Mouse (Mus musculus): ENCODE results near the gene Taf1d.
"Not testable (repeated sequence)": the region's sequence is repeated elsewhere in the genome, so short reads cannot be mapped to it uniquely, and the experiment has no call there.

The Taf1d gene

DNA sequence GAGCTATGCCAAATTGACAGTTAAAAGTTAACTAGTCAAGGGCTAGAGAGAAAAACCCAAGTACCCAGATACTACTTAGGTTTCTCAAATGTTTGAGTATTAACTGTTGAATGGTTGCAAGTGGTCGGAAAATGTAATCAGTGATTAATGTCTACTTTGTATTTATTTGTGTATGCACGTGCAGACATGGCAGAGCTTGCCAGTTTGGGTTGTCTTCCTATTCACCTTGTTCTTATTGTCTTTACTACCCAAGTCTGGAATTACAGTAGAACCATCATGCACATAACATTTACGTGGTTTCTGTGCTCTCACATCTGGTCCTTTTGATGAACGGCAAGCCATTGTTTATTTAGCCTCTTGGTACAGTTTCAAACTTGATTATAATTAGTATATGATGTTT is 3.4 kb downstream of the Taf1d start:
- no peak for DNase-seq

- DNase-seq, result no peak
Observed at GRCm38 (mm10) chr9:15310179-15310578, 4.2 kb downstream of the Taf1d start.

DNA sequence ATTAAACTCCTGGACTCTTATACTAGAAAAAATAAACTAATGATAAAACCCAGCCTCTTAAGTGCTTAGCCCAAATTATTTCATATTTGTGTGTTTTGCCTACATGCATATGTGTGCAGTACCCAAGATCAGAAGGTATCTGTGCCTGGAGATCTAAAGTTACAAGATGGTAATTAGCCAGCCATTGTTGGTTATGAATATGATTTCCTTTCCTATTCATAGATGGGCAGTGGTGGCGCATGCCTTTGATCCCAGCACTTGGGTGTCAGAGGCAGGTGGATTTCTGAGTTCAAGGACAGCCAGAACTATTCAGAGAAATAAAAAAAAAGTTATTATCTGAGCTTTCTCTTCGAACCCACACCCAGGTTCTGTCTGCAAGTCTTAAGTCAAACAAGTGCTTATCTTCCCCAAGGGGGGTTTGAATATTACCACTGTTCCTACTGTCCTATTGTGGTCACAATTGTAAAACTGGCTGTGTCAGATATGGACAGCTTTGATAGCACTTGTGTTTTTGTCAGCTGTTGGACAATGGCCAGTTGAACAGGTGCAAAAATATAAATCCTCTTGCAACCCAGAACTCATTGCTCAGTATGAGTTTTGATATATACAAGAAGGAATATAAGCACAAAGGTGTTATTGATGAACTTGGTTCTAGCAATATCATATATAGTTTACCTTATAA is 6.2 kb downstream of the Taf1d start:
- peak in 1 of 2 experiments; percentile 8 for DNase-seq

DNA sequence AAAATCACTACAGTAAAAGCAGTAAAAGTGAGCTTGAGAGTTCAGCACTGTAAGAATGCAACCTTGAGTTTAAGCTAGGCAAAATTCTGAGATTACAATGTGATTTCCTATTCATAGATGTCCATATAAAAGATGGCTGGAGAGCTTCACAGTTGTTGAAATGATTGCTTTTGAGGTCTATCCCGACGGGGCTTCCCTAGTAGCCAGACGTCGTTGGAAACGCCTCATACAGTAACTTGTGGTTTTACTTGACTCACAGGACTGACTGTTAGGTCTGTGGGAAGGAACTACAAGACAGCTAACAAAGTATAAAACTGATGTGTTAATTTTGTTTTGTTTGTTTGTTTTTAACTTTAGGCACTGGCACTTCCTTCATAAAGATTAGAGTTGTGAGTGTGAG is 7.6 kb downstream of the Taf1d start:
- DNase-seq, result no peak

GRCm38 (mm10) chr9:15314619-15315018 is 8.6 kb downstream of the Taf1d start:
- no peak for DNase-seq

DNA sequence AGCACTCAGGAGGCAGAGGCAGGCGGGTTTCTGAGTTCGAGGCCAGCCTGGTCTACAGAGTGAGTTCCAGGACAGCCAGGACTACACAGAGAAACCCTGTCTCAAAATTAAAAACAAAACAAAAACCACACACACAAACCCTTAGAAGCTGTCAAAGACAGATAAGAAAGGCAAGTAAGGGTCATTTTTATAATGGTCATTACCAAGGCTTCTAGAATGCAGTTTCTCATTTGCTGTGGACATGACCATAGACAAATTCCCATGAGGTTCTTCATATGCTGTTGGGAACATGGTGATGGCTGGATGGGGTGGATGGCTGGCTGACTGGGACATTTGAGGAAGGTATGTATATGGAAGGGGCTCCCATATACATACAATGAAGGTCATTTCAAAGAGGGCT is 10.3 kb downstream of the Taf1d start:
- DNase-seq, result not testable (repeated sequence)

DNA sequence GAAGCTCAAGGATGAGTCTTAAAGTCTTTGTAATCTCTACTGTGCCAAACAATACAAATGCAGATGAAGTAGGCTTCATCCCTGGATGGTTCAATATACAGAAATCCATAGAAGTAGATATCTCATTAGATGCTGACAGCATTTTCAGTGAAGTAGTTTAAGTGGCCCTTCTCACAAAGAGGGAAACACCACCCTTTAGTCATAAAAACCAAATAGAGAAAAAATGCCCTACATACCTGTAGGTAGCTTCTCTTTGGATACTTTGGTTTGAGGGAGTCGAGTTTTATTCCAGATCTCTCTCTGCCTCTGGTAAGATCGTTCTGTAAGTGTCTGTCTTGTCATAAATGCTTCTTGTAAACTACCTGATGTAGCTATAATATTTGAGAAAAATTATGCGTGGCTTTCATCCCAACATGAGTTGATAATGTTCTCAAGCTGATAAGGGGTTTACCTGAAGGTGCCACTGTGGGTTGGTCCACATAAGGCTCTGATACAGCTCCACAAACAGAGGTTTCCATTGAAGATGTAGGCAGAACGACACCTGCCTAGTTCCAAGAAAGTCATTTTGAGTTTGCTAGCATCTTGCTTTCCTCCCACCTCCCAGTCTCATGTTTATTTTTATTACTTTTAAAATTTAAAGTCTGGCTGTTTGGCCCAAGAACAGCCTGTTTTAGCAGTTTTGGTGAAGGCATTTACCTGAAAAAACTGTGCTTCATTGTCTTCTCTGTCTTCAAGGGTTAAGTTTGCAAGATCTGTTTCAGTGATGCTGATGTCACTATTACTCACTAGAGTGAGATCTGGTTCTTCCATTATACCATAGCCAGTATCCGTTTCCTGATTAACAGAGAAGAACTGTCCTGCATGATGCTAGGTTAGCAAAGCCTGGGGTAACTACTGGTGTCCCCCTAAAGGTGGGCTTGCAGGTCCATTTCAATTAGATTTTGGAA is 11.5 kb downstream of the Taf1d start:
- no peak for DNase-seq

- no peak for DNase-seq
Observed at GRCm38 (mm10) chr9:15318170-15318742, 12.2 kb downstream of the Taf1d start.

- no peak for DNase-seq
Observed at GRCm38 (mm10) chr9:15337776-15338175, 31.8 kb downstream of the Taf1d start.

GRCm38 (mm10) chr9:15349925-15350324 is 43.9 kb downstream of the Taf1d start:
- no peak for DNase-seq

DNA sequence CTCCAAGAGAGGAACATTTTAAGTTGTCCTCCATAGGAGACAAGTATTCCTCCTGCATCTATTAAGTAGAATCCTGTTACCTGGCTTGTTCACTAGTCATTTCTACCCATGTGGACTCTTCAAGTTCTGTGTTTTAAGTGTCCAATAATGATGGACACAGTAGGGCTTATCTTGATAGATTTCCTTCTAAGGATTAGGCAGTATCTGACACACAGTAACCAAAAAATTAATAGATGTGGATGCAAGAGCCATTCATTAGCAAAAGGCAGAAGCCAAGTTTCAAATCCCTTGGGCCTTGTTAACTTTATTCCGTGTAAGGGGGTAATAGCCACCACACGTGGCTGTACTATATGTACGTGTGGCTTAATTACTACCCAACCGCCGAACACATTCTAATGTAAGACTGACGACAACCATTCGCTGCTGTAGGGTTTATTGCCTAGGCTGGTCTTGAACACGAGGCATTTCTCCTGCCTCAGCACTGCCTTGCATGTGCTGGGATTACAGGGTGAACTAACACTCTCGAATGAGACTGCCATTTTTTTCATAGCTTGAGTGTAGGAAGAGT is 51.0 kb downstream of the Taf1d start:
- no peak for DNase-seq

DNA sequence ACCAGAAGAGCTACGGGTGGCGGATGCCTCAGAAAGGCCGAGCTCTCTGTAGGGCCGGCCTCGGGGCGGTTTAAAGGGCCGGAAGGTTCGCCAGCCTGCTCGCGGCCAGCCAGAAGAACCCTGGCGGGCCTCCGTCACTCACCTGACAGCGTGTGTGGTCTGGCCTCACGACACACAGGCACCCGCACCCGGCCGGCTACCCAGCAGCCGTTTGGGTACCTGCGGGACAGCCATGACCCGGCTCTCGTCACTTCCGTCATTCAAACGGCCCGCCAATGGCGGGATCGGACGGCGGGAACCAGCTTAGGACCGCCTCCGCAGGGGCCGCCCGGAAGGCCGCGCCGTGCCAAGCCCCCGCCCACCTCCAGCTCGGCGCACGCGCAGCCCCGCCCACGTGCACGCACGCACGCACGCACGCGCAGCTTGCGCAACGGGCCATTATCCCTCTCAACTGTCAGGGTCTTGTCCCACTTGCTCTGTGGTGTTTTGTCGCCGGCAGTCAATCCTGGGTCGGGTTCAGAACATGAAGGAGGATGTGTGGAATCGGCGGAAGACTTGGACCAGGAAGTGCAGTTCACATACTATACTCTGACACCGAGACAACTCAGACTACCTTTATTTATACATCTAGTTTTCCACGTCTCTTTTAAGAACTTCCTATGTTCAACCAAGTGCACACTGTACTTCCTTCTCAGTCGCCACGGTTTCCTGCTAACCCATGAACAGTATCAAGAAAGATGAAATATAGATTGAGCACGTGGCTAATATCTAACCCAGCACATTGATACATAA is 51.7 kb downstream of the Taf1d start, which contains the start of gene Cep295:
TSS of gene Cep295 (minus strand) at position 305 of the 792 bp plus-strand sequence.
- DNase-seq, result peak; percentile 96 to 97

DNA sequence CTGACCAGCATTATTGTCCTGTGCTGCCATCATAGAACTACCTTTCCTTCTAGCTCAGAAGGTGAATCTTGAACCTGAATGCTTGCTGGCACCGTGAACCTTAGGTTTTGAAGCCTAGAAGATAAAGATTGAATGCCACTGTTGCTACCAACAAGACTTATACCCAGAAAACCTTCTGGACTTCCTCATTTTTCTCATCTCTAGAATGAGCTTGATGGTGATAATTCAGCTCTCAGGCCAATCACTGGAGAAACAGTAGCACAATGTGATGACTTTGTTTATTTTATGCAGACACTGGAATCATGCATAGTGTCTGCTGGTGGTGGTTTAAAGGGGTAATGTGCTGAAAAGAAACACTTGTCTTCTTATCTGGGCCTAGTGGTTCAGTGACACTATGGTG is 58.8 kb downstream of the Taf1d start:
- no peak for DNase-seq

DNA sequence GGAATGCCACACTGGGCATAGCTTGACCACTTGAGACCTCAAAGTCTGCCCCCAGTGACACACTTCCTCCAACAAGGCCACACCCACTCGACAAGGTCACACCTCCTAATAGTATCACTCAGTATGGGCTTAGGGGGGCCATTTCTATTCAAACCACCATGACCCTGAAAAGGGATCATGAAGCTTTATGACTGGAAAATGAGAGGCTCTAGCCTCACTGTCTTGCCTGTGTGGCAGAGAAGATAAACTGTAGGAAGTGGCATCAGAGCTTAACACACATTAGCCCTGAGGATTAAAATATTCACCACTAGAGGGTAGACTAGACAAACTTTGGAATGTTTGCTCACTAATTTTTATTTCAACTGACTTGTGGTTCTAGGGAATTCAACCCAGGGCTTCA is 59.8 kb downstream of the Taf1d start:
- DNase-seq, result no peak

DNA sequence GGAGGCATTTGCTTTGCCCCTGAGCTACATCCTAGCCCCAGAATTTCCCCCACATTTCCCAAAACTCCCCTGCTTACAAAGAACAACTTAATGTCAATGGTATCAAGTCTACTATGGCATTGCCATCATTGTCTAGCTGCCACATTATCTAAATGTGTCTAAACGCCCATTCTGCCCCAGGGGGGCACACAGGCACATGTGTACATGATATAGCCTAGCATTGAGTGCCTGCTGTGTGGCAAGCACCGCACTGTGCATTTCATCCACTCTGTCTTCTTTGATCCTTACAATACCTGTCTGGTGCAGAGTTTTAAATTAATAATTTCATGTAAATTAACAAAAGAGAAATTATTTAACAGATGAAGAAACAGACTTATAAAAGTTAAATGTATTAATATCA is 60.2 kb downstream of the Taf1d start:
- no peak for DNase-seq

All from cerebellum, postnatal 36 days (tissue).